In the genomic region with DNA sequence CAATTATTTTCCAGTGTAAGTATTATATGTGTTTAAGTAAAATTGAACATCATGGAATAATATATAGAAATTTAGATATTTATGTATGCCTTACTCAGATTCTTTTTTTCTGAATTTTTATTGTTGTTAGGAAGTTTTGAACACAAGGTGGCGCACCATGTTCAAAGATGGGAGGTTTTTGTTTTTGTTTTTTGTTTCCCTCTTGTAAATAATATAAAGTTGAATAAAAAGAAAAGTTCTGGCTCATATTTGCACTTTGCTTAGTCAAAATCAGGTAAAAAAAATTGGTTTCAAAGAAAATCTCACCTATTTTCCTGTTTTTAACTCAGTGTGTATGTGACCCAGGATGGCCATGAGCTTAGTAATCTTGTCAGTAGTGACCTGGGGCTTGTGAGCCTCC, we compare ENCODE assay signal across 8 mouse cellular contexts.
DNase-seq lines count a peak whose midpoint lies in the region.

No protein-coding gene starts in this region.

- peak; percentile 27 for DNase-seq in cerebellum, adult 9-10 months
- DNase-seq in cerebellum, adult 11-12 months = no peak
- peak; percentile 13 for DNase-seq in layer of hippocampus, adult 11-12 months (ENCODE audit: low spot score)
- DNase-seq in layer of hippocampus, adult 8-10 months (ENCODE audit: low spot score in 2 of 2) = no peak
- DNase-seq in 416B (ENCODE audit: low read depth) = peak; percentile 38
- DNase-seq in c-Kit-positive CD71-negative TER-119-negative erythroid progenitor cells, embryonic 14.5 days (ENCODE audit: low read depth) = peak; percentile 23
- DNase-seq in natural killer cell, adult 2 months (ENCODE audit: low spot score in 2 of 2) = no peak
- no peak for DNase-seq in left cerebral cortex, postnatal 36 days (ENCODE audit: low spot score in 2 of 2)

- intact Hi-C loops in left cerebral cortex, postnatal 36 days (cut with DNase I) = loop anchor here (10.0 kb wide), 2 partner anchors 436 to 646 kb away; no protein-coding TSS in a partner anchor

Comparison
In these comparisons a context has a peak if more than half of its experiments do, and no peak if none do; other contexts are left out.
1. DNase-seq: peak in cerebellum, adult 9-10 months (single experiment), layer of hippocampus, adult 11-12 months (single experiment), 416B (single experiment) and c-Kit-positive CD71-negative TER-119-negative erythroid progenitor cells, embryonic 14.5 days (single experiment); none in cerebellum, adult 11-12 months (single experiment), layer of hippocampus, adult 8-10 months (0 of 2), natural killer cell, adult 2 months (0 of 2) and left cerebral cortex, postnatal 36 days (0 of 2).